Mouse (Mus musculus) MEL (cell line): ENCODE measurements around the gene Sox5. TPM values are rescaled to one million over a fixed set of nuclear protein-coding genes. Genes with fewer than 3 reads are reported as not detected.

Experiments used
- DNase-seq: peaks from one replicate; pipeline ENCODE4 v3.0.0; 2011; ENCODE audit warnings: low read depth, low spot score
- H3K27ac ChIP-seq: 2 replicates; pipeline ENCODE4 v1.5.1; 2012; ENCODE audit warnings: low read depth, mild to moderate bottlenecking, control low read depth, low read length, moderate library complexity; ENCODE audit not compliant: control insufficient read depth
- H3K27me3 ChIP-seq, 2 experiments: fragments of 150-350 bp in 1 of 2; sonication (generic) in 1 of 2; 2 replicates each; pipeline ENCODE4 v1.6.1; 2012; ENCODE audit warnings: low read length in 2 of 2, mild to moderate bottlenecking in 2 of 2, improper control_type of control experiment in 1 of 2, moderate library complexity in 1 of 2; ENCODE audit not compliant: insufficient read depth in 2 of 2, control insufficient read depth in 1 of 2
- H3K36me3 ChIP-seq, 2 experiments: 2 replicates each; pipeline ENCODE4 v1.6.1; 2012 to 2014; ENCODE audit warnings: low read length in 2 of 2, improper control_type of control experiment in 1 of 2, inconsistent platforms in 1 of 2, mild to moderate bottlenecking in 1 of 2; ENCODE audit not compliant: insufficient read depth in 2 of 2, control insufficient read depth in 1 of 2
- H3K4me1 ChIP-seq, 2 experiments: fragments of 150-350 bp in 1 of 2; sonication (generic) in 1 of 2; 2 replicates each; pipeline ENCODE4 v1.6.1; 2012; ENCODE audit warnings: low read length in 2 of 2, improper control_type of control experiment in 1 of 2, mild to moderate bottlenecking in 1 of 2; ENCODE audit not compliant: insufficient read depth in 2 of 2, control insufficient read depth in 1 of 2
- H3K4me3 ChIP-seq, 2 experiments: fragments of 150-350 bp in 1 of 2; sonication (generic) in 1 of 2; 2 replicates each; pipeline ENCODE4 v1.5.1; 2012; ENCODE audit warnings: low read depth in 2 of 2, low read length in 2 of 2, mild to moderate bottlenecking in 2 of 2, moderate library complexity in 2 of 2, control low read depth in 1 of 2, improper control_type of control experiment in 1 of 2; ENCODE audit not compliant: control insufficient read depth in 1 of 2, insufficient read depth in 1 of 2
- H3K79me2 ChIP-seq: 2 replicates; pipeline ENCODE4 v1.6.1; 2012; ENCODE audit warnings: mild to moderate bottlenecking, low read length, moderate library complexity; ENCODE audit not compliant: control insufficient read depth, poor library complexity, insufficient read depth
- H3K9ac ChIP-seq: 2 replicates; pipeline ENCODE4 v1.6.1; 2012; ENCODE audit warnings: low read depth, mild to moderate bottlenecking, control low read depth, low read length, moderate library complexity; ENCODE audit not compliant: control insufficient read depth, poor library complexity, severe bottlenecking
- H3K9me3 ChIP-seq: fragments of 150-350 bp; sonication (generic); replicated peaks from 2 replicates; pipeline ENCODE4 v1.6.1; 2012; ENCODE audit warnings: mild to moderate bottlenecking, low read length, improper control_type of control experiment, moderate library complexity; ENCODE audit not compliant: insufficient read depth
- BHLHE40 ChIP-seq: IDR thresholded peaks from 2 replicates; pipeline ENCODE4 v1.6.1; 2012; ENCODE audit warnings: low read depth, mild to moderate bottlenecking, inconsistent platforms, low read length, improper control_type of control experiment, borderline replicate concordance
- CHD1 ChIP-seq: IDR thresholded peaks from 2 replicates; pipeline ENCODE4 v1.6.1; 2012; ENCODE audit warnings: low read depth, mild to moderate bottlenecking, inconsistent platforms, low read length, improper control_type of control experiment
- CHD2 ChIP-seq: IDR thresholded peaks from 2 replicates; pipeline ENCODE4 v1.6.1; 2011; ENCODE audit warnings: low read length, improper control_type of control experiment
- CTCF ChIP-seq, 3 experiments: IDR thresholded peaks in 2 of 3; conservative IDR thresholded peaks in 1 of 3; 2 replicates each; pipeline ENCODE4 v1.5.1; 2011 to 2012; ENCODE audit warnings: low read length in 3 of 3, low read depth in 2 of 3, mild to moderate bottlenecking in 2 of 3, improper control_type of control experiment in 1 of 3, inconsistent platforms in 1 of 3, mixed read lengths in 1 of 3, moderate library complexity in 1 of 3; ENCODE audit not compliant: control insufficient read depth in 1 of 3, insufficient read depth in 1 of 3, poor library complexity in 1 of 3, severe bottlenecking in 1 of 3
- E2F4 ChIP-seq: IDR thresholded peaks from 2 replicates; pipeline ENCODE4 v1.6.1; 2011; ENCODE audit warnings: low read depth, low read length, improper control_type of control experiment, borderline replicate concordance
- ELF1 ChIP-seq: IDR thresholded peaks from 2 replicates; pipeline ENCODE4 v1.6.1; 2014; ENCODE audit warnings: low read depth, mild to moderate bottlenecking, inconsistent platforms, low read length, improper control_type of control experiment, moderate library complexity
- EP300 ChIP-seq, 2 experiments: IDR thresholded peaks; 2 replicates each; pipeline ENCODE4 v1.6.1; 2011; ENCODE audit warnings: improper control_type of control experiment in 2 of 2, low read length in 2 of 2, low read depth in 1 of 2, mild to moderate bottlenecking in 1 of 2
- JUND ChIP-seq: IDR thresholded peaks from 2 replicates; pipeline ENCODE4 v1.6.1; 2011; ENCODE audit warnings: low read depth, mild to moderate bottlenecking, improper control_type of control experiment, low read length
- KAT2A ChIP-seq: conservative IDR thresholded peaks from 2 replicates; pipeline ENCODE4 v1.6.1; 2012; ENCODE audit warnings: low read depth, low read length, improper control_type of control experiment, inconsistent platforms
- MAFK ChIP-seq: IDR thresholded peaks from 2 replicates; pipeline ENCODE4 v1.6.1; 2011; ENCODE audit warnings: low read depth, mild to moderate bottlenecking, low read length, improper control_type of control experiment, borderline replicate concordance
- MEF2A ChIP-seq: IDR thresholded peaks from 2 replicates; pipeline ENCODE4 v1.6.1; 2014; ENCODE audit warnings: low read depth, mild to moderate bottlenecking, inconsistent platforms, low read length, improper control_type of control experiment; ENCODE audit not compliant: poor library complexity, insufficient replicate concordance, severe bottlenecking; ENCODE audit errors: extremely low read depth
- MXI1 ChIP-seq: IDR thresholded peaks from 2 replicates; pipeline ENCODE4 v1.6.1; 2011; ENCODE audit warnings: mild to moderate bottlenecking, low read depth, low read length, improper control_type of control experiment
- MYB ChIP-seq: IDR thresholded peaks from 2 replicates; pipeline ENCODE4 v1.6.1; 2011; ENCODE audit warnings: mild to moderate bottlenecking, low read depth, low read length, improper control_type of control experiment
- SIN3A ChIP-seq: IDR thresholded peaks from 2 replicates; pipeline ENCODE4 v1.6.1; 2012; ENCODE audit warnings: low read length, improper control_type of control experiment, inconsistent platforms
- TAL1 ChIP-seq: IDR thresholded peaks from 2 replicates; pipeline ENCODE4 v1.6.1; 2012; ENCODE audit warnings: mild to moderate bottlenecking, inconsistent platforms, low read length, moderate library complexity, mixed read lengths
- TBP ChIP-seq: IDR thresholded peaks from 2 replicates; pipeline ENCODE4 v1.8.0; 2011; ENCODE audit warnings: low read depth, low read length, improper control_type of control experiment
- TCF12 ChIP-seq: IDR thresholded peaks from 2 replicates; pipeline ENCODE4 v1.6.1; 2014; ENCODE audit warnings: low read depth, mild to moderate bottlenecking, inconsistent platforms, low read length, improper control_type of control experiment, moderate library complexity
- ZC3H11A ChIP-seq: IDR thresholded peaks from 2 replicates; pipeline ENCODE4 v1.6.1; 2012; ENCODE audit warnings: low read depth, mild to moderate bottlenecking, inconsistent platforms, low read length, improper control_type of control experiment
- ZKSCAN1 ChIP-seq: IDR thresholded peaks from 2 replicates; pipeline ENCODE4 v1.6.1; 2012; ENCODE audit warnings: low read depth, mild to moderate bottlenecking, inconsistent platforms, low read length, improper control_type of control experiment, moderate library complexity
- ZNF384 ChIP-seq: IDR thresholded peaks from 2 replicates; pipeline ENCODE4 v1.6.1; 2012; ENCODE audit warnings: low read depth, mild to moderate bottlenecking, inconsistent platforms, low read length, improper control_type of control experiment
- polyA plus RNA-seq, 2 experiments: library from polyadenylated mRNA; stranded (reverse) in 1 of 2; unstranded in 1 of 2; fragments of >175 nt in 1 of 2; fragments of >200 nt in 1 of 2; gene quantifications; 2 replicates each; pipeline versions ENCODE4 v1.2.1 to v1.2.4; 2012; ENCODE audit warnings: low replicate concordance in 2 of 2, low read depth in 1 of 2; ENCODE audit not compliant: insufficient read length in 2 of 2, insufficient read depth in 1 of 2, missing spikeins in 1 of 2
- total RNA-seq: library from RNA; depleted of rRNA; stranded (reverse); fragments of 300-350 nt; gene quantifications from 2 replicates; pipeline ENCODE4 v1.2.3, GENCODE M21; 2012

Gene Sox5
- total and polyA plus RNA-seq, 3 experiments, result 0.19 to 3.0 TPM; not detected in 1

DNA sequence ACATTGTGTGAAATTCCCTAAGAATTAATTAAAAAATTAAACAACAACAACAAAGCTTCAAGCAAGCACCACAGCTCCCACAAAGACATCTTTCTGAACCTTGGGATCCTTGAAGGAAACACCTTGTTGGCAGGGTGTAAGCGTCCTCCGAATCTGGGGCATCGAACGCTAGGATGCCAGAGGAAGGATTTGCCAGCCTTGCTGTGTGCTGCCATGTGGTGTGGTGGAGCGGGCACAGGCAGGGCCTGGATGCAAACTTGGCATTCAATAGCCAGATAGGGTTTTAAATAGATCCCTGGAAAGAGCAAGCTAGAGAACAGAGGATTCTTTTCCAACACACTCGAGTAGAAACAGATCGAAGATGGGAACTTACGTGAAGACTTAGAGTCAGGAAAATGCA is 322.3 kb downstream of the Sox5 start:
- H3K9me3 ChIP-seq, result no peaks in the 10 kb centered on the region
- no peak overlapping the region for H3K9ac ChIP-seq
- no peak overlapping the region for H3K27ac ChIP-seq
- no peaks in the 10 kb centered on the region for H3K27me3 ChIP-seq
- H3K79me2 ChIP-seq, result no peaks in the 10 kb centered on the region
- no peak for TF ChIP-seq TBP
- no peaks in the 10 kb centered on the region for H3K36me3 ChIP-seq
- no peak overlapping the region for H3K4me3 ChIP-seq
- no peak for DNase-seq
- H3K4me1 ChIP-seq, result no peaks in the 10 kb centered on the region

DNA sequence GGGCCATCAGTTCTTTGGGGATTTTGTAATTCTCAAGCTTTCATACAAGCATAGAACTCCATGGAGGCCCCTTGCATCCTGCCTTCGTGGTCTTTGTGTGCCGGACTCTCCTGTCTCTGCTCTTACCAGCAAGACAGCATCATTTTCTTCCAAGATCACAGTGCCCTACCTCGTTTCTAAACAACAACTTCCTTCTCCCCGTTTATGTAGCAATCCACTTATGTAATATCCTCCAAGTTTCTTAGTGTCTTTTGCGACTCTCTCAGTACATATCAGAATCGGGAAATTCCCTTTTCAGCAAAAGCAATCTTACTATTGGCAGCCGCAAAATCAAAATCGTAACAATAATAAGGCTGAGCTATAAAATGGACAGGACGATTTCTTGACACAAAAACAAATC is 324.3 kb downstream of the Sox5 start:
- Histone ChIP-seq H3K9me3 (no peaks in the 10 kb centered on the region), H3K9ac (no peak overlapping the region), H3K79me2 (no peaks in the 10 kb centered on the region), H3K27me3 (no peaks in the 10 kb centered on the region), H3K36me3 (no peaks in the 10 kb centered on the region), H3K4me3 (no peak overlapping the region), H3K4me1 (no peaks in the 10 kb centered on the region), H3K27ac (no peak overlapping the region)
- TF ChIP-seq JUND (no peak), TBP (no peak), ZKSCAN1 (no peak), MXI1 (no peak), ZNF384 (no peak), CTCF (IDR thresholded peaks at IDR 0.05 in 2 of 3, conservative IDR thresholded peaks at IDR 0.05 in 1 of 3; ENCODE audit: control insufficient read depth in 1 of 3, insufficient read depth in 1 of 3, low read depth in 2 of 3, low read length in 3 of 3, poor library complexity in 1 of 3, severe bottlenecking in 1 of 3) (no peak), MEF2A (no peak), SIN3A (no peak), CHD1 (no peak), BHLHE40 (no peak)
- DNase-seq, result no peak

DNA sequence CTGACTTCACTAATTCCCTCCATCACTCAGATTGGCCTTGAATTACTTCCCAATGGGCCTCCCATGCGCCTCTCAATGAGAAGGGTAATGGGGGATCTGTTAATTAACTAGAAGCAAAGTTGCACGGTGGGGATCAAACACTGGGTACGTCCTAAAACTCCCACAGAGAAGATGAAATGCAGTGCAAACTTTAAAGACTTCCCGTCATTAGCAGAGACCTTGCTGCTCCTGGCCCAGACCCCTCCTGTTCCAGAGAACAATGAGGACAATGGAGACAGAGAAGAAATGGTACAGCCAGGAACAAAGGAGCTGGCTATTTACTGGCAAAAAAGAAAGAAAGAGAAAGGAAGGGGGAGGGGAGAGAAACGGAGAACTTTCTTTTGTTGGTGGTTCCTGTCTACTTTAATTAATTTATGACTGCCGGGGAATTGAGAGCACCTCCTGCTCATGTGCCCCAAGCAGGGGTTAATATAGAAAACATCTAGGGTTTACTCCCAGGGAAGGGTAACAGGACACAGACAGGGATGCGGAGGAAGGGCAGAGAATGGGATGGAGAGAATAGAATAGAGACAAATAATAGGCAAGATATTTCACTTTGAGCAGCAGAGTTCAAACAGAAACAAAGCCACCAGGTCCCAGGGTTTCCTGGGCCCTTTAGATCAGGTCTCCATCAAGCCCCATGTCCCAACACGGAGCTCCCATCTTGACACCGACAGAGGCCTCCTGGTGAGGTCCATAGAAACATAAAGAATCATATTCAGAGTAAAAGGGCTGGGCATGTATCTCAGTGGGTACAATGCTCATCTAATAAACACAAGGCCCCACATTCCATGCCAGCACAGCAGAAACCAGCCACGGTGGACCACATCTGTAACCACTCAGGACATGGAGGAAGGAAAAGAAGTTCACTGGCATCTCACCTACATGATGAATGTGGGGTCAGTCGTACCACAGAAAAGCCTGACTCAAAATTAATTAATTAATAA is 327.2 kb downstream of the Sox5 start:
- no peaks in the 10 kb centered on the region for H3K27me3 ChIP-seq
- no peak for DNase-seq
- no peak overlapping the region for H3K9ac ChIP-seq
- no peak overlapping the region for H3K27ac ChIP-seq
- H3K4me1 ChIP-seq, result no peaks in the 10 kb centered on the region
- no peak for TF ChIP-seq JUND
- TF ChIP-seq MXI1, result no peak
- no peak for TF ChIP-seq ELF1
- no peak for TF ChIP-seq CHD2
- TF ChIP-seq SIN3A, result no peak
- TF ChIP-seq EP300 (IDR thresholded peaks at IDR 0.05; ENCODE audit: low read depth in 1 of 2, low read length in 2 of 2), result no peak
- TF ChIP-seq CTCF (IDR thresholded peaks at IDR 0.05 in 2 of 3, conservative IDR thresholded peaks at IDR 0.05 in 1 of 3; ENCODE audit: control insufficient read depth in 1 of 3, insufficient read depth in 1 of 3, low read depth in 2 of 3, low read length in 3 of 3, poor library complexity in 1 of 3, severe bottlenecking in 1 of 3), result no peak
- no peak for TF ChIP-seq MAFK
- no peak for TF ChIP-seq MYB
- no peak for TF ChIP-seq TCF12
- TF ChIP-seq E2F4, result no peak
- no peak for TF ChIP-seq KAT2A
- TF ChIP-seq ZC3H11A, result no peak
- TF ChIP-seq TAL1, result no peak
- H3K36me3 ChIP-seq, result no peaks in the 10 kb centered on the region
- no peak overlapping the region for H3K4me3 ChIP-seq
- H3K9me3 ChIP-seq, result no peaks in the 10 kb centered on the region
- H3K79me2 ChIP-seq, result no peaks in the 10 kb centered on the region
